Mouse (Mus musculus) heart, embryonic 15.5 days (tissue): ENCODE measurements around the gene Abi2. TPM values are rescaled to one million over a fixed set of nuclear protein-coding genes. Genes with fewer than 3 reads are reported as not detected.
"Not testable (repeated sequence)": the region's sequence is repeated elsewhere in the genome, so short reads cannot be mapped to it uniquely, and the experiment has no call there.

ENCODE experiments used
- ATAC-seq: fragments of 200-750 bp; cut with Nextera tagmentation; replicated peaks from 2 replicates; pipeline ENCODE4 v1.8.0; 2017; ENCODE audit warnings: low read depth, moderate TSS enrichment; ENCODE audit not compliant: insufficient number of reproducible peaks, insufficient read depth, low FRiP score
- H3K27ac ChIP-seq: fragments of 300-500 bp; sonication (generic); 2 replicates; pipeline ENCODE4 v1.5.1; 2015; ENCODE audit warnings: mild to moderate bottlenecking, inconsistent platforms
- H3K27me3 ChIP-seq: fragments of 300-500 bp; sonication (generic); 2 replicates; pipeline ENCODE4 v1.6.1; 2015; ENCODE audit warnings: inconsistent platforms
- H3K36me3 ChIP-seq: fragments of 300-500 bp; sonication (generic); 2 replicates; pipeline ENCODE4 v1.6.1; 2015; ENCODE audit warnings: mild to moderate bottlenecking, inconsistent platforms
- H3K4me1 ChIP-seq: fragments of 300-500 bp; sonication (generic); replicated peaks from 2 replicates; pipeline ENCODE4 v1.6.1; 2015; ENCODE audit warnings: inconsistent platforms
- H3K4me2 ChIP-seq: fragments of 300-500 bp; sonication (generic); 2 replicates; pipeline ENCODE4 v1.6.1; 2015; ENCODE audit warnings: inconsistent platforms, mild to moderate bottlenecking, moderate library complexity
- H3K4me3 ChIP-seq: fragments of 300-500 bp; sonication (generic); 2 replicates; pipeline ENCODE4 v1.5.1; 2015; ENCODE audit warnings: mild to moderate bottlenecking, inconsistent platforms
- H3K9ac ChIP-seq: fragments of 300-500 bp; sonication (generic); 2 replicates; pipeline ENCODE4 v1.6.1; 2015; ENCODE audit warnings: mild to moderate bottlenecking, inconsistent platforms
- H3K9me3 ChIP-seq: fragments of 300-500 bp; sonication (generic); replicated peaks from 2 replicates; pipeline ENCODE4 v1.6.1; 2016; ENCODE audit warnings: inconsistent platforms
- WGBS: fragments of 180-500 bp; shearing (Covaris S2); methylation state at CpG from one replicate; pipeline ENCODE4 v1.1.7; 2015; ENCODE audit warnings: mixed read lengths; 5-methylcytosine and 5-hydroxymethylcytosine counted together
- polyA plus RNA-seq: library from polyadenylated mRNA; unstranded; fragments of >200 nt; fragmentation: Nextera tagmentation; extraction: Ambion mirVana; gene quantifications from 2 replicates; pipeline ENCODE4 v1.2.1, GENCODE M21; 2015

The Abi2 gene
- polyA plus RNA-seq, 1 experiment from 2014 or later, result 22.4 TPM

- WGBS, result 87% methylated on average over 5 of the region's 5 CpGs
- H3K9ac ChIP-seq, result no peak overlapping the region
- no peaks in the 10 kb centered on the region; the same call in 1 of the 2 replicates for H3K36me3 ChIP-seq
- no peaks in the 10 kb centered on the region for H3K27me3 ChIP-seq
- H3K4me3 ChIP-seq, result no peak overlapping the region
- no peak overlapping the region for H3K27ac ChIP-seq
- no peak overlapping the region for H3K4me2 ChIP-seq
- H3K4me1 ChIP-seq, result peaks cover 3% of the 10 kb centered on the region
- no peaks in the 10 kb centered on the region for H3K9me3 ChIP-seq
- ATAC-seq, result no peak
Observed at GRCm38 (mm10) chr1:60431531-60431930, 22.1 kb downstream of the Abi2 start.

GRCm38 (mm10) chr1:60432497-60432896, 23.1 kb downstream of the Abi2 start:
- 49% methylated on average over 1 of the region's 1 CpGs for WGBS
- no peaks in the 10 kb centered on the region for H3K9me3 ChIP-seq
- no peak for ATAC-seq
- H3K27me3 ChIP-seq, result no peaks in the 10 kb centered on the region
- peaks cover 3% of the 10 kb centered on the region for H3K4me1 ChIP-seq
- H3K4me2 ChIP-seq, result no peak overlapping the region
- peaks cover 3% of the 10 kb centered on the region for H3K36me3 ChIP-seq
- no peak overlapping the region for H3K4me3 ChIP-seq
- no peak overlapping the region for H3K9ac ChIP-seq
- no peak overlapping the region for H3K27ac ChIP-seq

GRCm38 (mm10) chr1:60441438-60441837, 32.0 kb downstream of the Abi2 start:
- 69% methylated on average over 5 of the region's 5 CpGs for WGBS
- not testable (repeated sequence) for H3K27ac ChIP-seq, H3K4me1 ChIP-seq, H3K9ac ChIP-seq, ATAC-seq, H3K4me3 ChIP-seq, H3K9me3 ChIP-seq, H3K27me3 ChIP-seq, H3K4me2 ChIP-seq
- H3K36me3 ChIP-seq, result peaks cover 16% of the 10 kb centered on the region

- Histone ChIP-seq H3K4me2 (no peak overlapping the region), H3K9ac (no peak overlapping the region), H3K4me3 (no peak overlapping the region), H3K27ac (no peak overlapping the region), H3K27me3 (no peaks in the 10 kb centered on the region), H3K9me3 (no peaks in the 10 kb centered on the region), H3K36me3 (peaks cover 27% of the 10 kb centered on the region; the same call in 1 of the 2 replicates), H3K4me1 (no peaks in the 10 kb centered on the region)
- WGBS, result 82% methylated on average over 12 of the region's 12 CpGs
- no peak for ATAC-seq
Observed at GRCm38 (mm10) chr1:60447067-60447466, 37.6 kb downstream of the Abi2 start.

- WGBS, result 24% methylated on average over 1 of the region's 1 CpGs
- H3K27ac ChIP-seq, result no peak overlapping the region
- H3K9me3 ChIP-seq, result no peaks in the 10 kb centered on the region
- H3K4me3 ChIP-seq, result no peak overlapping the region
- no peak overlapping the region for H3K4me2 ChIP-seq
- ATAC-seq, result no peak
- no peaks in the 10 kb centered on the region for H3K27me3 ChIP-seq
- peaks cover 30% of the 10 kb centered on the region for H3K36me3 ChIP-seq
- H3K4me1 ChIP-seq, result no peaks in the 10 kb centered on the region
- H3K9ac ChIP-seq, result no peak overlapping the region
Observed at GRCm38 (mm10) chr1:60449896-60450295, 40.5 kb downstream of the Abi2 start.

GRCm38 (mm10) chr1:60460623-60461022, 51.2 kb downstream of the Abi2 start:
- 56% methylated on average over 1 of the region's 1 CpGs for WGBS
- no peaks in the 10 kb centered on the region for H3K27me3 ChIP-seq
- H3K36me3 ChIP-seq, result no peaks in the 10 kb centered on the region; the same call in 1 of the 2 replicates
- no peak overlapping the region for H3K4me3 ChIP-seq
- no peaks in the 10 kb centered on the region for H3K4me1 ChIP-seq
- no peak overlapping the region for H3K9ac ChIP-seq
- no peak for ATAC-seq
- no peaks in the 10 kb centered on the region for H3K9me3 ChIP-seq
- peak overlapping the region; percentile 51 for H3K27ac ChIP-seq
- H3K4me2 ChIP-seq, result no peak overlapping the region

- Histone ChIP-seq H3K27me3 (no peaks in the 10 kb centered on the region), H3K4me3 (no peak overlapping the region), H3K27ac (no peak overlapping the region), H3K36me3 (peaks cover 13% of the 10 kb centered on the region; the same call in 1 of the 2 replicates), H3K9ac (no peak overlapping the region), H3K4me2 (no peak overlapping the region), H3K9me3 (no peaks in the 10 kb centered on the region), H3K4me1 (peaks cover 12% of the 10 kb centered on the region; the same call in 1 of the 2 replicates)
- 53% methylated on average over 2 of the region's 2 CpGs for WGBS
- ATAC-seq, result no peak
Observed at GRCm38 (mm10) chr1:60469491-60469890, 60.1 kb downstream of the Abi2 start.

- 79% methylated on average over 7 of the region's 7 CpGs for WGBS
- Histone ChIP-seq H3K27me3 (no peaks in the 10 kb centered on the region), H3K4me1 (peaks cover 12% of the 10 kb centered on the region; the same call in 1 of the 2 replicates), H3K4me2 (no peak overlapping the region), H3K36me3 (peaks cover 13% of the 10 kb centered on the region; the same call in 1 of the 2 replicates), H3K4me3 (no peak overlapping the region), H3K9me3 (no peaks in the 10 kb centered on the region), H3K27ac (no peak overlapping the region), H3K9ac (no peak overlapping the region)
- ATAC-seq, result no peak
Observed at GRCm38 (mm10) chr1:60470541-60470940, 61.1 kb downstream of the Abi2 start.

- no peak overlapping the region for H3K27ac ChIP-seq
Observed at GRCm38 (mm10) chr1:60481561-60481960, 72.1 kb downstream of the Abi2 start.

GRCm38 (mm10) chr1:60482881-60483280, 73.5 kb downstream of the Abi2 start:
- no peaks in the 10 kb centered on the region for H3K9me3 ChIP-seq
- H3K4me1 ChIP-seq, result no peaks in the 10 kb centered on the region
- WGBS, result 95% methylated on average over 1 of the region's 1 CpGs
- H3K27me3 ChIP-seq, result no peaks in the 10 kb centered on the region
- no peak overlapping the region for H3K4me2 ChIP-seq
- no peak for ATAC-seq
- H3K9ac ChIP-seq, result no peak overlapping the region
- no peak overlapping the region for H3K4me3 ChIP-seq
- H3K27ac ChIP-seq, result no peak overlapping the region
- peaks cover 39% of the 10 kb centered on the region for H3K36me3 ChIP-seq

More at GRCm38 (mm10) chr1:60481561-60481960, 72.1 kb downstream of the Abi2 start:
- H3K4me3 ChIP-seq, result no peak overlapping the region
- 54% methylated on average over 1 of the region's 1 CpGs for WGBS
- H3K4me2 ChIP-seq, result no peak overlapping the region
- H3K9ac ChIP-seq, result no peak overlapping the region
- no peaks in the 10 kb centered on the region for H3K9me3 ChIP-seq
- H3K27me3 ChIP-seq, result no peaks in the 10 kb centered on the region
- H3K4me1 ChIP-seq, result no peaks in the 10 kb centered on the region
- H3K36me3 ChIP-seq, result peaks cover 40% of the 10 kb centered on the region
- no peak for ATAC-seq

- Histone ChIP-seq H3K4me1 (no peaks in the 10 kb centered on the region), H3K27ac (no peak overlapping the region), H3K9ac (no peak overlapping the region), H3K4me3 (no peak overlapping the region), H3K4me2 (no peak overlapping the region), H3K9me3 (no peaks in the 10 kb centered on the region), H3K36me3 (peaks cover 45% of the 10 kb centered on the region), H3K27me3 (no peaks in the 10 kb centered on the region)
- ATAC-seq, result no peak
- WGBS, result 74% methylated on average over 3 of the region's 3 CpGs
Observed at GRCm38 (mm10) chr1:60485649-60486048, 76.2 kb downstream of the Abi2 start.

- no peak overlapping the region for H3K4me2 ChIP-seq
- ATAC-seq, result no peak
- 77% methylated on average over 8 of the region's 8 CpGs for WGBS
- no peak overlapping the region for H3K27ac ChIP-seq
- H3K36me3 ChIP-seq, result peaks cover 60% of the 10 kb centered on the region
- H3K27me3 ChIP-seq, result no peaks in the 10 kb centered on the region
- H3K4me3 ChIP-seq, result no peak overlapping the region
- H3K9me3 ChIP-seq, result no peaks in the 10 kb centered on the region
- H3K4me1 ChIP-seq, result peaks cover under 1% of the 10 kb centered on the region; the same call in 1 of the 2 replicates
- H3K9ac ChIP-seq, result no peak overlapping the region
Observed at GRCm38 (mm10) chr1:60488635-60489034, 79.2 kb downstream of the Abi2 start.
